Mouse (Mus musculus) effector memory CD4-positive, alpha-beta T cell, adult 7 months (primary cell): ENCODE measurements around the gene Smu1. TPM values are rescaled to one million over a fixed set of nuclear protein-coding genes. Genes with fewer than 3 reads are reported as not detected.

ENCODE experiments used
- polyA plus RNA-seq: library from polyadenylated mRNA; unstranded; fragments of 100-300 nt; shearing (Covaris generic); gene quantifications from one replicate; pipeline ENCODE4 v1.2.1, GENCODE M21; 2017

The Smu1 gene
- 91.2 TPM for polyA plus RNA-seq

GRCm38 (mm10) chr4:40757780-40758420 lies at the start of gene Smu1:
TSS of gene Smu1 (minus strand) at chr4:40757923.

GRCm38 (mm10) chr4:40722011-40722666 lies 35.6 kb downstream of the Smu1 start, which contains the start of gene Dnaja1:
TSS of gene Dnaja1 (plus strand) at chr4:40722150.

GRCm38 (mm10) chr4:40702797-40703709 lies 54.7 kb downstream of the Smu1 start, which contains the start of gene Aptx:
TSS of gene Aptx (minus strand) at chr4:40703194.

Other genes with a start within 250 kb of the Smu1 start
- gene Aptx, start 54.7 kb downstream of the Smu1 start, polyA plus RNA-seq: 32.8 TPM
- 695 TPM for gene Dnaja1, start 35.8 kb downstream of the Smu1 start, polyA plus RNA-seq
- gene B4galt1, start 96.1 kb upstream of the Smu1 start, polyA plus RNA-seq: 105 TPM
- gene Spink4, start 162.1 kb upstream of the Smu1 start, polyA plus RNA-seq: not detected
- 166 TPM for gene Bag1, start 190.4 kb upstream of the Smu1 start, polyA plus RNA-seq
- gene Chmp5, start 190.5 kb upstream of the Smu1 start, polyA plus RNA-seq: 53.3 TPM
- 103 TPM for gene Nfx1, start 213.0 kb upstream of the Smu1 start, polyA plus RNA-seq